Mouse (Mus musculus): Measurements from ENCODE around the gene Exoc6b. TPM values are rescaled to one million over a fixed set of nuclear protein-coding genes. Genes with fewer than 3 reads are reported as not detected.

The Exoc6b gene
- total and polyA plus RNA-seq, 3 experiments = 0.76 to 8.7 (median 6.9) TPM

DNA sequence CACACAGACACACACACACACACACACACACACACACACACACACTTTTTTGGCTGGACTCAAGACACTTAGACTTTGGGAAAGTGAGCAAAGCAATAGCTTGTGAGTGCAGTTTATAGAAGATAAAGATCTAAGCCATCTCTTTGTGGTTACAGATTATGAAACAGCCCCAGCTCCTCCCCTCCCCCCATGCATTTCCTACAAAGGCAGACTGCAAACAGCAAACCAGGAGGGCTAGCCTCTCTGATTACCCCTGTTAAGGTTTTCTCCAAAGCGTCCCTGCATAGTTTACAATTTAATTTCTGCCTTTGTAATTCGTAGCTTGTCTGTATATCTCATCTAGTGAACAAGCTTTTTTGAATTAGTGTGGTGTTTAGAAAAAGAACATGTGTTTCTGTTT lies 412.6 kb downstream of the Exoc6b start:
- peaks cover 3% of the 10 kb centered on the region; the same call in 1 of the 2 replicates for H3K27me3 ChIP-seq (ENCODE audit: insufficient read depth, low read length)
- no peaks in the 10 kb centered on the region for H3K36me3 ChIP-seq (replicated peaks)
- DNase-seq (ENCODE audit: low spot score) (no peak), ATAC-seq (ENCODE audit: extremely low read depth, insufficient number of reproducible peaks, low FRiP score, poor library complexity, severe bottlenecking) (no peak)
- no peaks in the 10 kb centered on the region for H3K9me3 ChIP-seq (replicated peaks)
- TF ChIP-seq CTCF (IDR thresholded peaks at IDR 0.05; ENCODE audit: low read depth, low read length) = no peak
- no peak for TF ChIP-seq TAL1 (conservative IDR thresholded peaks at IDR 0.05; ENCODE audit: low read depth, low read length)
- TF ChIP-seq GATA2 (IDR thresholded peaks at IDR 0.05; ENCODE audit: borderline replicate concordance, low read depth, low read length) = no peak
- TF ChIP-seq POLR2AphosphoS5 (IDR thresholded peaks at IDR 0.05; ENCODE audit: insufficient replicate concordance, low read depth, low read length) = no peak
- no peak for TF ChIP-seq GATA1 (IDR thresholded peaks at IDR 0.05; ENCODE audit: borderline replicate concordance, low read length)
- H3K4me1 ChIP-seq (ENCODE audit: insufficient read depth, low read depth, low read length) = peaks cover 17% of the 10 kb centered on the region
- H3K4me3 ChIP-seq (ENCODE audit: low read depth, low read length) = no peak overlapping the region

DNA sequence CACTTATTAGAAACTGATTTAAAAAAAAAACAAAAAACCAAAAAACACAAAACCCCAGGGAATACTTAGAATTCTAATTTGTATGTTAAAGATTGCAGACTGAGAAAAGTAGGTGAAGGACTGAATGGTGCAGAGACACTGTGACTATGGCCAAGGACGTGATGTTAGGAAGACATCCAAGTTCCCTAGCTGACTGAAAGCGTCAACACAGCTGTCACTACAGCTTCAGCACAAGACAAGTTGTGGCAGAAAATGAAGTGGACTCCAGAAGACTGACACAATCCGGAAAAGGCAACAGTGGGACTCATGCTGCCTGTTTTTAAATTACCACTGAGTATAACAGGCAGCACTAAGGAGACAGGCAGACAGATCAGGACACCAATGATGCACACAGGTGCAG lies 417.4 kb downstream of the Exoc6b start:
- no peak overlapping the region for H3K4me3 ChIP-seq (ENCODE audit: low read depth, low read length)
- H3K9me3 ChIP-seq (replicated peaks) = no peaks in the 10 kb centered on the region
- DNase-seq (ENCODE audit: low spot score) = no peak
- peaks cover 8% of the 10 kb centered on the region; the same call in 1 of the 2 replicates for H3K27me3 ChIP-seq (ENCODE audit: insufficient read depth, low read length)
- peaks cover 10% of the 10 kb centered on the region for H3K4me1 ChIP-seq (ENCODE audit: insufficient read depth, low read depth, low read length)
- ATAC-seq (ENCODE audit: extremely low read depth, insufficient number of reproducible peaks, low FRiP score, poor library complexity, severe bottlenecking) = no peak
- H3K36me3 ChIP-seq (replicated peaks) = no peaks in the 10 kb centered on the region
- TF ChIP-seq POLR2AphosphoS5 (IDR thresholded peaks at IDR 0.05; ENCODE audit: insufficient replicate concordance, low read depth, low read length) = no peak
- TF ChIP-seq GATA2 (IDR thresholded peaks at IDR 0.05; ENCODE audit: borderline replicate concordance, low read depth, low read length) = no peak
- TF ChIP-seq CTCF (IDR thresholded peaks at IDR 0.05; ENCODE audit: low read depth, low read length) = no peak

DNA sequence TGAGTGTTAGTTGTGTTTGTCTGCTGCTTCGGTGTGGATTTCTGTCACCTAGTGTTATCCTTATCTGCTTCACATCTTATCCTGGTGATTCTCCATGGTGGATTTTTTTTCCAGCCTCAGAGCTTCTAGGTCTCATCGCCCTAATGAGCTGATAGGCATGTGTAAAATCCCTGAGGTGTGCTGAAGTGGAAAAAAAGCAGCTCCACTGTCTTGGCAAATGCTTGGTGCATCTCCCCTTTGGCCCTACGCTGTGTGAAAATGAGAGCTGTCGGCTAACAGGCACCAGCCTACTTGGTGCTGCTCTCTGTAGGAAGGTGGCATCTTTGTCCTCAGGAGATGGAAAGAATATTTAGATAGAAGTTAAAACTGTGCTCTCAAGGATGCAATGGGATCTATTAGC lies 422.1 kb downstream of the Exoc6b start:
- Histone ChIP-seq H3K4me3 (ENCODE audit: low read depth, low read length) (no peak overlapping the region), H3K27me3 (ENCODE audit: insufficient read depth, low read length) (peaks cover 13% of the 10 kb centered on the region; the same call in 1 of the 2 replicates), H3K4me1 (ENCODE audit: insufficient read depth, low read depth, low read length) (no peaks in the 10 kb centered on the region), H3K9me3 (replicated peaks) (no peaks in the 10 kb centered on the region), H3K36me3 (replicated peaks) (no peaks in the 10 kb centered on the region)
- TF ChIP-seq GATA1 (IDR thresholded peaks at IDR 0.05; ENCODE audit: borderline replicate concordance, low read length) (no peak), CTCF (IDR thresholded peaks at IDR 0.05; ENCODE audit: low read depth, low read length) (no peak), GATA2 (IDR thresholded peaks at IDR 0.05; ENCODE audit: borderline replicate concordance, low read depth, low read length) (no peak), TAL1 (conservative IDR thresholded peaks at IDR 0.05; ENCODE audit: low read depth, low read length) (no peak), POLR2AphosphoS5 (IDR thresholded peaks at IDR 0.05; ENCODE audit: insufficient replicate concordance, low read depth, low read length) (no peak)
- DNase-seq (ENCODE audit: low spot score) (no peak), ATAC-seq (ENCODE audit: extremely low read depth, insufficient number of reproducible peaks, low FRiP score, poor library complexity, severe bottlenecking) (no peak)

GRCm38 (mm10) chr6:84646696-84647095 lies 422.6 kb downstream of the Exoc6b start:
- no peak overlapping the region for H3K4me3 ChIP-seq (ENCODE audit: low read depth, low read length)
- ATAC-seq (ENCODE audit: extremely low read depth, insufficient number of reproducible peaks, low FRiP score, poor library complexity, severe bottlenecking) = no peak

GRCm38 (mm10) chr6:84641062-84641431 lies 428.3 kb downstream of the Exoc6b start:
- no peak for ATAC-seq (ENCODE audit: extremely low read depth, insufficient number of reproducible peaks, low FRiP score, poor library complexity, severe bottlenecking)
- no peaks in the 10 kb centered on the region for H3K9me3 ChIP-seq (replicated peaks)
- H3K27me3 ChIP-seq (ENCODE audit: insufficient read depth, low read length) = peaks cover 11% of the 10 kb centered on the region
- H3K36me3 ChIP-seq (replicated peaks) = no peaks in the 10 kb centered on the region
- no peak overlapping the region for H3K4me3 ChIP-seq (ENCODE audit: low read depth, low read length)
- DNase-seq (ENCODE audit: low spot score) = no peak
- TF ChIP-seq POLR2AphosphoS5 (IDR thresholded peaks at IDR 0.05; ENCODE audit: insufficient replicate concordance, low read depth, low read length) (no peak), CTCF (IDR thresholded peaks at IDR 0.05; ENCODE audit: low read depth, low read length) (no peak), GATA2 (IDR thresholded peaks at IDR 0.05; ENCODE audit: borderline replicate concordance, low read depth, low read length) (no peak), GATA1 (IDR thresholded peaks at IDR 0.05; ENCODE audit: borderline replicate concordance, low read length) (no peak), TAL1 (conservative IDR thresholded peaks at IDR 0.05; ENCODE audit: low read depth, low read length) (no peak)
- no peaks in the 10 kb centered on the region; the same call in 1 of the 2 replicates for H3K4me1 ChIP-seq (ENCODE audit: insufficient read depth, low read depth, low read length)

More at GRCm38 (mm10) chr6:84646696-84647095, 422.6 kb downstream of the Exoc6b start:
- Histone ChIP-seq H3K9me3 (replicated peaks) (no peaks in the 10 kb centered on the region), H3K36me3 (replicated peaks) (no peaks in the 10 kb centered on the region), H3K4me1 (ENCODE audit: insufficient read depth, low read depth, low read length) (no peaks in the 10 kb centered on the region), H3K27me3 (ENCODE audit: insufficient read depth, low read length) (peaks cover 13% of the 10 kb centered on the region; the same call in 1 of the 2 replicates)
- no peak for DNase-seq (ENCODE audit: low spot score)
- TF ChIP-seq POLR2AphosphoS5 (IDR thresholded peaks at IDR 0.05; ENCODE audit: insufficient replicate concordance, low read depth, low read length) (no peak), GATA2 (IDR thresholded peaks at IDR 0.05; ENCODE audit: borderline replicate concordance, low read depth, low read length) (no peak), CTCF (IDR thresholded peaks at IDR 0.05; ENCODE audit: low read depth, low read length) (no peak), TAL1 (conservative IDR thresholded peaks at IDR 0.05; ENCODE audit: low read depth, low read length) (no peak), GATA1 (IDR thresholded peaks at IDR 0.05; ENCODE audit: borderline replicate concordance, low read length) (no peak)

GRCm38 (mm10) chr6:84640324-84641061 lies 428.8 kb downstream of the Exoc6b start:
- H3K4me1 ChIP-seq (ENCODE audit: insufficient read depth, low read depth, low read length) = no peaks in the 10 kb centered on the region; the same call in 1 of the 2 replicates
- no peak for ATAC-seq (ENCODE audit: extremely low read depth, insufficient number of reproducible peaks, low FRiP score, poor library complexity, severe bottlenecking)
- no peak for DNase-seq (ENCODE audit: low spot score)

More at GRCm38 (mm10) chr6:84640324-84641061, 428.8 kb downstream of the Exoc6b start:
- Histone ChIP-seq H3K9me3 (replicated peaks) (no peaks in the 10 kb centered on the region), H3K36me3 (replicated peaks) (no peaks in the 10 kb centered on the region), H3K4me3 (ENCODE audit: low read depth, low read length) (no peak overlapping the region), H3K27me3 (ENCODE audit: insufficient read depth, low read length) (peaks cover 11% of the 10 kb centered on the region)
- TF ChIP-seq POLR2AphosphoS5 (IDR thresholded peaks at IDR 0.05; ENCODE audit: insufficient replicate concordance, low read depth, low read length) (no peak), GATA1 (IDR thresholded peaks at IDR 0.05; ENCODE audit: borderline replicate concordance, low read length) (no peak), GATA2 (IDR thresholded peaks at IDR 0.05; ENCODE audit: borderline replicate concordance, low read depth, low read length) (no peak), TAL1 (conservative IDR thresholded peaks at IDR 0.05; ENCODE audit: low read depth, low read length) (no peak), CTCF (IDR thresholded peaks at IDR 0.05; ENCODE audit: low read depth, low read length) (no peak)

All from G1E (cell line).